Mouse (Mus musculus): Measurements from ENCODE around the gene Fmnl2.

- TF ChIP-seq POLR2A (IDR thresholded peaks at IDR 0.05; ENCODE audit: low read depth, low read length) (no peak), CTCF (conservative IDR thresholded peaks at IDR 0.05; ENCODE audit: insufficient read depth, insufficient read length, low read depth, low read length) (no peak)
Observed at GRCm38 (mm10) chr2:52927381-52927780, 69.7 kb downstream of the Fmnl2 start.

All from kidney, adult 2 months (tissue).